Mouse (Mus musculus) right cerebral cortex, postnatal 4 days (tissue): Measurements from ENCODE around the gene Adprhl1.

Experiments used
- DNase-seq: peaks from one replicate; pipeline ENCODE4 v3.0.0-alpha.2; 2022

The Adprhl1 gene

GRCm38 (mm10) chr8:13190235-13190634 lies 63.7 kb downstream of the Adprhl1 start:
- DNase-seq: no peak

DNA sequence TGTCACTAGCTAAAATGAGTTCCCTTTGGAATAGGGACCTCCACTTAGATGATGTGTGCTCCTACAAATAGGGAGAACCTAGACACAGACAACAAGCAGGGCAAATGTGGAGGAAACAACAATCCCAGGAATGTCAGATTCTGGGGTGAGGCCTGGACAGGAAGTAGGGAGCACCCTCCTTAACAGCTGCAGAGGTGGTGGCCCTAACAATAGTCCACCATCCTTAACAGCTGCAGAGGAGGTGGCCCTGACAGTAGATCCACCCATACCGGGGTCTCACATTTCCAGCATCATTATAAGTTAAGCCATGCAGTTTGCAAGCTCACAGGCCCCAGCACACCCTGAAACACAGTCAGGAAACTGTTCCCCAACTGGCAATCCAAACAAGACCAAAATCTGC lies 65.1 kb downstream of the Adprhl1 start:
- DNase-seq: no peak

- DNase-seq: no peak
Observed at GRCm38 (mm10) chr8:13188052-13188555, 65.9 kb downstream of the Adprhl1 start.

GRCm38 (mm10) chr8:13187638-13188037 lies 66.3 kb downstream of the Adprhl1 start:
- DNase-seq: no peak

GRCm38 (mm10) chr8:13187229-13187628 lies 66.7 kb downstream of the Adprhl1 start:
- no peak for DNase-seq

- DNase-seq: no peak
Observed at GRCm38 (mm10) chr8:13186819-13187218, 67.1 kb downstream of the Adprhl1 start.

DNA sequence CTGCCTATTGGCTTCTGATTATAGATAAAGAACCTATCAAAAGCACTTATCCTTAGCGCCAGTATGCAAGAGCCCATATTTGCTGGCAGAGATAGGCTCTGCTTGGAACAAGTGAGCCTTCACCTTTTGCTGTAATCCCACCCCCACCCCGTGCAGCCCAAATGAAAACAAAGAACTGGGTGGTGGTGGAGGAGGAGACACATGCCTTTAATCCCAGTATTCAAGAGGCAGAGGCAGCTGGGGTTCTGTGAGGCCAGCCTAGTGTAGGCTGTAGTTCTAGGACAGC lies 72.3 kb downstream of the Adprhl1 start:
- no peak for DNase-seq

GRCm38 (mm10) chr8:13180911-13181690 lies 72.9 kb downstream of the Adprhl1 start:
- DNase-seq: no peak

DNA sequence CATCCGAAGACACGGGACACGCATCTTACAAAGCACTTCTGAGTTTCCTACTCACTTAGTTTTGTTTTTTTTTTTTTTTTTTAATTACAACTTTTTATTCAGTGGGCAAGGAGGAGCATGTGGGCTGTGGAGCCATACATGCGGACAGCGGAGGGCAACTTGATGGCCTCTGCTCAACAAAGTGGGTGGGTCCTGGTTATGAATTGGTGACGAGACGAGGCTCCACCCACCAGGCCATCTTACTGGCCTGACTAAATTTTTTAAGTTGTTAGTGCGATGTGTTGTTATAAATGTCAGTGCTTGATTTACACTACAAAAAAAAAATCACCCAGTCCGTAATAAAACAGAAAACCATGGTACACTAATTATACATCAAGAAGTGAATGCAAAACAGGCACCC lies 73.6 kb downstream of the Adprhl1 start:
- no peak for DNase-seq

- DNase-seq: no peak
Observed at GRCm38 (mm10) chr8:13179948-13180347, 74.0 kb downstream of the Adprhl1 start.

GRCm38 (mm10) chr8:13179482-13179881 lies 74.5 kb downstream of the Adprhl1 start:
- no peak for DNase-seq

GRCm38 (mm10) chr8:13178137-13178536 lies 75.8 kb downstream of the Adprhl1 start:
- no peak for DNase-seq

- no peak for DNase-seq
Observed at GRCm38 (mm10) chr8:13177173-13177852, 76.6 kb downstream of the Adprhl1 start.

- no peak for DNase-seq
Observed at GRCm38 (mm10) chr8:13175650-13176049, 78.3 kb downstream of the Adprhl1 start.

DNA sequence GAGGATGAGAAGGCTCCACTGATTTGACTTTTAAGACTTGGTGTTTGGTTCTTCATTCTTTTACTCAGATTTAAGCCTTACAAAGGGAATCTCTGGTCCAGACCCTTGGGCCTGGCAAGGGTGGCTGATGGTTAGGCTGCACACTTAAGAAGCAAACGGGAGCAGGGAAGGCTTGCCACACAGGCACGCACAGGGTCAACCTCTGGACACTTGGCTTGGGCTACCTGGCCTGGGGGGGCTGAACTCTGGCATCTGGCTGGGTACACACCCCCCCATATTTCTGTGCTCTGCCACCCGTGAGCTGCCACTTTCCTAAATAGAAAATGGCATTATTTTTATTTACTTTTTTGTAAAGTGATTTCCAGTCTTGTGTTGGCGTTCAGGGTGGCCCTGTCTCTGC lies 79.2 kb downstream of the Adprhl1 start:
- DNase-seq: no peak

GRCm38 (mm10) chr8:13174305-13174704 lies 79.7 kb downstream of the Adprhl1 start:
- DNase-seq: no peak
